Mouse (Mus musculus): ENCODE measurements around the gene Gm21721. TPM values are rescaled to one million over a fixed set of nuclear protein-coding genes. Genes with fewer than 3 reads are reported as not detected.
"Not testable (repeated sequence)": the region's sequence is repeated elsewhere in the genome, so short reads cannot be mapped to it uniquely, and the experiment has no call there.

The Gm21721 gene
- total RNA-seq (2021), result not detected

GRCm38 (mm10) chrY:9202090-9202489 lies at the start of gene Gm21721:
Gene Gm21721 (minus strand): TSS chrY:9202190.
- DNase-seq (ENCODE audit: low spot score in 2 of 2); intact Hi-C loops (cut with DNase I): not testable (repeated sequence)

Other genes with a start within 250 kb of the Gm21721 start
- gene Gm21292, start 68.3 kb downstream of the Gm21721 start, total RNA-seq (2021), result not detected
- not detected for gene Gm21812, start 145.0 kb upstream of the Gm21721 start, total RNA-seq (2021)
- gene Gm21874, start 214.0 kb upstream of the Gm21721 start, total RNA-seq (2021), result not detected